Mouse (Mus musculus) layer of hippocampus, postnatal 14 days (tissue): ENCODE measurements around the gene Nudc. TPM values are rescaled to one million over a fixed set of nuclear protein-coding genes. Genes with fewer than 3 reads are reported as not detected.
"Not testable (repeated sequence)": the region's sequence is repeated elsewhere in the genome, so short reads cannot be mapped to it uniquely, and the experiment has no call there.

Experiments used
- DNase-seq, 2 experiments: peaks; one replicate each; pipeline ENCODE4 v3.0.0; 2021 to 2022; ENCODE audit warnings: low spot score in 2 of 2, mixed read lengths in 1 of 2
- total RNA-seq, 2 experiments: library from RNA; stranded (reverse); gene quantifications; 2 replicates each; pipeline ENCODE4 v1.2.3; 2021

Nudc gene
- total RNA-seq, 2 experiments from 2014 or later = 101 to 113 TPM

GRCm38 (mm10) chr4:133552029-133552428 is 6.2 kb upstream of the Nudc start:
- DNase-seq = no peak

- no peak for DNase-seq
Observed at GRCm38 (mm10) chr4:133536652-133537051, 9.1 kb downstream of the Nudc start.

GRCm38 (mm10) chr4:133536081-133536480 is 9.7 kb downstream of the Nudc start:
- DNase-seq = no peak

GRCm38 (mm10) chr4:133532777-133533176 is 13.0 kb downstream of the Nudc start:
- DNase-seq = no peak

- no peak for DNase-seq
Observed at GRCm38 (mm10) chr4:133527788-133528187, 18.0 kb downstream of the Nudc start.

GRCm38 (mm10) chr4:133521502-133521901 is 24.3 kb downstream of the Nudc start:
- no peak for DNase-seq

GRCm38 (mm10) chr4:133519369-133519665 is 26.5 kb downstream of the Nudc start:
- DNase-seq = no peak

- DNase-seq = no peak
Observed at GRCm38 (mm10) chr4:133518601-133519368, 27.0 kb downstream of the Nudc start, which contains the start of gene Kdf1. Gene Kdf1 (plus strand): TSS chr4:133518963.

- peak; percentile 76 to 83 for DNase-seq
Observed at GRCm38 (mm10) chr4:133512972-133513371, 32.8 kb downstream of the Nudc start.

GRCm38 (mm10) chr4:133512511-133512910 is 33.3 kb downstream of the Nudc start:
- DNase-seq = not testable (repeated sequence)

- DNase-seq = no peak
Observed at GRCm38 (mm10) chr4:133511050-133511449, 34.7 kb downstream of the Nudc start.

GRCm38 (mm10) chr4:133508990-133509389 is 36.8 kb downstream of the Nudc start:
- peak; percentile 64 to 78 for DNase-seq

GRCm38 (mm10) chr4:133506573-133506972 is 39.2 kb downstream of the Nudc start:
- DNase-seq = no peak

GRCm38 (mm10) chr4:133504755-133505485 is 40.9 kb downstream of the Nudc start:
- DNase-seq = no peak

- DNase-seq = no peak
Observed at GRCm38 (mm10) chr4:133504300-133504699, 41.5 kb downstream of the Nudc start.

- DNase-seq = no peak
Observed at GRCm38 (mm10) chr4:133501514-133501913, 44.3 kb downstream of the Nudc start.

- DNase-seq = peak; percentile 75 to 89
Observed at GRCm38 (mm10) chr4:133498160-133498724, 47.6 kb downstream of the Nudc start, which contains the start of gene Trnp1. Gene Trnp1 (minus strand): TSS chr4:133498550.

GRCm38 (mm10) chr4:133497461-133498159 is 48.2 kb downstream of the Nudc start:
- no peak for DNase-seq

GRCm38 (mm10) chr4:133496738-133497445 is 48.9 kb downstream of the Nudc start:
- no peak for DNase-seq

- DNase-seq = no peak
Observed at GRCm38 (mm10) chr4:133495711-133496110, 50.1 kb downstream of the Nudc start.

- no peak for DNase-seq
Observed at GRCm38 (mm10) chr4:133494867-133495266, 50.9 kb downstream of the Nudc start.
